In genomic region chr8:64318524-64319219, GRCm38 (mm10) we compare ENCODE assay signal across 9 mouse cellular contexts.
DNase-seq lines count a peak whose midpoint lies in the region; ATAC-seq and TF ChIP-seq lines count a peak whose summit lies in the region.
"Had no signal": no experiment of that assay in that cellular context is flagged by ENCODE, and none has a peak within 500 bp of the region (broad histone marks: within the 10 kb centered on the region; RNA-seq: fewer than 3 reads in every experiment).

No protein-coding gene starts in this region.

- no peaks in the 10 kb centered on the region for H3K36me3 ChIP-seq in kidney, adult 2 months (ENCODE audit: control insufficient read depth, insufficient read depth, low read length)
- no peaks in the 10 kb centered on the region for H3K36me3 ChIP-seq in intestine, embryonic 15.5 days
- H3K36me3 ChIP-seq: midbrain, embryonic 12.5 days had no signal

- no peak overlapping the region for H3K4me2 ChIP-seq in intestine, embryonic 15.5 days (replicated peaks)
- H3K4me2 ChIP-seq: midbrain, embryonic 12.5 days had no signal

- no peaks in the 10 kb centered on the region for H3K9me3 ChIP-seq in intestine, embryonic 15.5 days
- H3K9me3 ChIP-seq: midbrain, embryonic 12.5 days had no signal

- no peaks in the 10 kb centered on the region for H3K4me1 ChIP-seq in kidney, adult 2 months (ENCODE audit: control insufficient read depth, insufficient read depth, low read length)
- H3K4me1 ChIP-seq in intestine, embryonic 15.5 days (replicated peaks) = no peaks in the 10 kb centered on the region; the same call in 1 of the 2 replicates

- 33% methylated on average over 10 of the region's 10 CpGs for WGBS in kidney, adult 2 months
- 59% methylated on average over 10 of the region's 10 CpGs for WGBS in intestine, embryonic 15.5 days

- ATAC-seq in intestine, embryonic 15.5 days = no peak

- H3K27me3 ChIP-seq in kidney, adult 2 months (replicated peaks; ENCODE audit: control insufficient read depth, insufficient read depth, low read length) = no peaks in the 10 kb centered on the region
- no peaks in the 10 kb centered on the region for H3K27me3 ChIP-seq in intestine, embryonic 15.5 days (replicated peaks)
- H3K27me3 ChIP-seq: midbrain, embryonic 12.5 days had no signal

- no peak for TF ChIP-seq CTCF in kidney, adult 2 months (conservative IDR thresholded peaks at IDR 0.05; ENCODE audit: insufficient read depth, insufficient read length, low read depth, low read length)

- DNase-seq in adrenal gland, adult 2 months = peak; percentile 4
- DNase-seq in adrenal gland, postnatal 25 days = no peak
- peak; percentile 68 for DNase-seq in kidney, adult 2 months
- DNase-seq in kidney, postnatal 4 days = no peak
- peak; percentile 39 to 53 for DNase-seq in kidney, postnatal 25 days
- DNase-seq in retina, embryonic 14.5 days (ENCODE audit: low spot score) = peak; percentile 58
- no peak for DNase-seq in left cerebral cortex, postnatal 25 days (ENCODE audit: low spot score in 2 of 2)

- peak overlapping the region; percentile 35; the same call in 1 of the 2 replicates for H3K27ac ChIP-seq in kidney, adult 2 months (ENCODE audit: insufficient read depth, low read depth, low read length)
- H3K27ac ChIP-seq in intestine, embryonic 15.5 days = no peak overlapping the region
- H3K27ac ChIP-seq: midbrain, embryonic 12.5 days had no signal

- H3K9ac ChIP-seq in intestine, embryonic 15.5 days = no peak overlapping the region
- H3K9ac ChIP-seq: midbrain, embryonic 12.5 days had no signal

- intact Hi-C loops in left cerebral cortex, postnatal 25 days (cut with DNase I) = no loop called here

- TF ChIP-seq POLR2A in kidney, adult 2 months (IDR thresholded peaks at IDR 0.05; ENCODE audit: low read depth, low read length) = no peak

- H3K4me3 ChIP-seq in kidney, adult 2 months (ENCODE audit: insufficient read depth, low read depth, low read length) = no peak overlapping the region
- H3K4me3 ChIP-seq in intestine, embryonic 15.5 days (replicated peaks) = no peak overlapping the region
- H3K4me3 ChIP-seq: midbrain, embryonic 12.5 days had no signal

Comparison
In these comparisons a context has a peak if more than half of its experiments do, and no peak if none do; other contexts are left out.
1. DNase-seq: peak in adrenal gland, adult 2 months (single experiment), kidney, adult 2 months (single experiment), kidney, postnatal 25 days (2 of 2) and retina, embryonic 14.5 days (single experiment); none in adrenal gland, postnatal 25 days (single experiment), kidney, postnatal 4 days (0 of 2) and left cerebral cortex, postnatal 25 days (0 of 2).